Mouse (Mus musculus) brain, embryonic 14.5 days (tissue): ENCODE data around the gene Olfr1278.

Experiments
- CTCF ChIP-seq: fragments of 200-500 bp; IDR thresholded peaks from 2 replicates; pipeline ENCODE4 v1.5.1; 2012; ENCODE audit warnings: inconsistent platforms, mild to moderate bottlenecking, moderate library complexity, borderline replicate concordance; ENCODE audit not compliant: insufficient read depth, insufficient read length; ENCODE audit errors: extremely low read depth
- POLR2A ChIP-seq: fragments of 200-500 bp; IDR thresholded peaks from 2 replicates; pipeline ENCODE4 v1.6.1; 2012; ENCODE audit warnings: mild to moderate bottlenecking, inconsistent platforms, borderline replicate concordance; ENCODE audit not compliant: poor library complexity, insufficient read depth, insufficient read length, severe bottlenecking; ENCODE audit errors: extremely low read depth

DNA sequence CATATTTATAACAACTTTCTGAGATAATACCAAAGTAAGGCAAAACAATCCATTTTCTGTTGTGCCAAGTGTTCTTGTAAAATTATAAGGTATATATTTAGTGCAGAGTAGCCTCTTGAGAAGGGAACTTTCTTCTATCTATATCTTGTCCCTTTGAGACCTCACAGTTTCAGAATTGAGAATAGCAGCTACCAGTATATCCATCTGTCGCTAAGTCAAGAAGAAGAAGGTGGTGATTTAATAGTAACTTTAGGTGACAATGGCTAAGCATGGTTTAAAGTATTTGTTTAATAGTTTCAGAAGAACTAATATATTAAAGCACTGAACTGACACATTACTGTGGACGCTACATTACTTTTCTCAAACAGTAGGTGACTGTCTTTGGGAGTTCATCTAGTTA lies 15.9 kb upstream of the Olfr1278 start, which contains the start of gene Olfr1277:
- TF ChIP-seq POLR2A (no peak), CTCF (no peak)
